Mouse (Mus musculus) heart, postnatal 0 days (tissue): ENCODE results near the gene Gng2. TPM values are rescaled to one million over a fixed set of nuclear protein-coding genes. Genes with fewer than 3 reads are reported as not detected.

Experiments
- ATAC-seq: fragments of 200-750 bp; cut with Nextera tagmentation; 2 replicates; pipeline ENCODE4 v1.8.0; 2017; ENCODE audit warnings: low read depth, moderate number of reproducible peaks, moderate library complexity; ENCODE audit not compliant: insufficient read depth
- DNase-seq: peaks from one replicate; pipeline ENCODE4 v3.0.0-alpha.2; 2016; ENCODE audit warnings: low spot score
- H3K27ac ChIP-seq: fragments of 300-500 bp; sonication (generic); 2 replicates; pipeline ENCODE4 v1.5.1; 2014; ENCODE audit warnings: low read depth, mild to moderate bottlenecking
- H3K27me3 ChIP-seq: fragments of 300-500 bp; sonication (generic); 2 replicates; pipeline ENCODE4 v1.6.1; 2014; ENCODE audit warnings: low read length, mixed read lengths; ENCODE audit not compliant: control insufficient read depth, insufficient read depth
- H3K36me3 ChIP-seq: fragments of 300-500 bp; sonication (generic); replicated peaks from 2 replicates; pipeline ENCODE4 v1.6.1; 2014; ENCODE audit warnings: low read length, mixed read lengths; ENCODE audit not compliant: control insufficient read depth, insufficient read depth
- H3K4me1 ChIP-seq: fragments of 300-500 bp; sonication (generic); 2 replicates; pipeline ENCODE4 v1.6.1; 2014; ENCODE audit warnings: antibody characterized with exemption; ENCODE audit not compliant: control insufficient read depth, insufficient read depth
- H3K4me2 ChIP-seq: fragments of 300-500 bp; sonication (generic); 2 replicates; pipeline ENCODE4 v1.6.1; 2014; ENCODE audit warnings: low read depth, mild to moderate bottlenecking, low read length, moderate library complexity
- H3K4me3 ChIP-seq: fragments of 300-500 bp; sonication (generic); 2 replicates; pipeline ENCODE4 v1.5.1; 2014; ENCODE audit warnings: low read depth, low read length
- H3K9ac ChIP-seq: fragments of 300-500 bp; sonication (generic); replicated peaks from 2 replicates; pipeline ENCODE4 v1.6.1; 2014; ENCODE audit warnings: low read depth, low read length, mixed read lengths
- H3K9me3 ChIP-seq: fragments of 300-500 bp; sonication (generic); replicated peaks from 2 replicates; pipeline ENCODE4 v1.6.1; 2016; ENCODE audit warnings: low read length; ENCODE audit not compliant: control insufficient read depth
- CTCF ChIP-seq: IDR thresholded peaks from 2 replicates; pipeline ENCODE4 v1.5.1; 2016; ENCODE audit warnings: antibody characterized with exemption, control low read depth, low read depth
- EP300 ChIP-seq: IDR thresholded peaks from 2 replicates; pipeline ENCODE4 v1.6.1; 2016; ENCODE audit warnings: antibody characterized with exemption, low read depth
- WGBS: fragments of 180-500 bp; shearing (Covaris S2); extraction: QIAGEN DNeasy Blood & Tissue Kit; methylation state at CpG from one replicate; pipeline ENCODE4 v1.1.7; 2014; 5-methylcytosine and 5-hydroxymethylcytosine counted together
- polyA plus RNA-seq: library from polyadenylated mRNA; unstranded; fragments of >200 nt; fragmentation: Nextera tagmentation; extraction: Ambion mirVana; gene quantifications from 2 replicates; pipeline ENCODE4 v1.2.1, GENCODE M21; 2015
- total RNA-seq: library from RNA; depleted of rRNA; stranded (reverse); fragments of >200 nt; gene quantifications from 2 replicates; pipeline ENCODE4 v1.2.3, GENCODE M21; 2014; ENCODE audit warnings: low replicate concordance

Gene Gng2
- total and polyA plus RNA-seq, 2 experiments from 2014 or later, result 47.1 to 48.0 TPM

- Histone ChIP-seq H3K36me3 (no peaks in the 10 kb centered on the region), H3K27ac (peak overlapping the region; percentile 93), H3K9me3 (no peaks in the 10 kb centered on the region), H3K4me3 (no peak overlapping the region), H3K27me3 (no peaks in the 10 kb centered on the region), H3K4me1 (peaks cover 55% of the 10 kb centered on the region), H3K4me2 (peak overlapping the region; percentile 27; the same call in 1 of the 2 replicates), H3K9ac (no peak overlapping the region)
- WGBS, result 46% methylated on average over 6 of the region's 6 CpGs
- TF ChIP-seq CTCF (no peak), EP300 (peak; percentile 98)
- ATAC-seq (peak; percentile 95), DNase-seq (peak; percentile 92)
These were observed 44.1 kb downstream of the Gng2 start for GRCm38 (mm10) chr14:19933314-19933713.

GRCm38 (mm10) chr14:19927879-19928278 lies 49.5 kb downstream of the Gng2 start:
- peak; percentile 56 for ATAC-seq
- 20% methylated on average over 6 of the region's 6 CpGs for WGBS
- Histone ChIP-seq H3K4me1 (peaks cover 61% of the 10 kb centered on the region), H3K27ac (peak overlapping the region; percentile 24), H3K4me2 (no peak overlapping the region), H3K4me3 (no peak overlapping the region), H3K9ac (no peak overlapping the region), H3K36me3 (peaks cover 3% of the 10 kb centered on the region; the same call in 1 of the 2 replicates), H3K27me3 (no peaks in the 10 kb centered on the region), H3K9me3 (0 out of 2 replicates have a peak, but pooled peaks cover 4% of the 10 kb centered on the region)
- TF ChIP-seq EP300, result 0 out of 2 replicates have a peak, but pooled peaks have one; percentile 30
- TF ChIP-seq CTCF, result no peak
- DNase-seq, result peak; percentile 63

- DNase-seq (no peak), ATAC-seq (no peak)
- Histone ChIP-seq H3K9ac (no peak overlapping the region), H3K4me3 (no peak overlapping the region), H3K27ac (peak overlapping the region; percentile 24; the same call in 1 of the 2 replicates), H3K36me3 (peaks cover 3% of the 10 kb centered on the region; the same call in 1 of the 2 replicates), H3K4me1 (peaks cover 57% of the 10 kb centered on the region), H3K4me2 (no peak overlapping the region), H3K27me3 (no peaks in the 10 kb centered on the region), H3K9me3 (0 out of 2 replicates have a peak, but pooled peaks cover 4% of the 10 kb centered on the region)
- TF ChIP-seq CTCF (no peak), EP300 (no peak)
- WGBS, result 40% methylated on average over 2 of the region's 2 CpGs
These were observed 50.3 kb downstream of the Gng2 start for GRCm38 (mm10) chr14:19927156-19927555.

- Histone ChIP-seq H3K4me2 (no peak overlapping the region), H3K36me3 (peaks cover 3% of the 10 kb centered on the region; the same call in 1 of the 2 replicates), H3K27me3 (no peaks in the 10 kb centered on the region), H3K9ac (no peak overlapping the region), H3K4me1 (peaks cover 50% of the 10 kb centered on the region), H3K4me3 (no peak overlapping the region), H3K9me3 (0 out of 2 replicates have a peak, but pooled peaks cover 4% of the 10 kb centered on the region), H3K27ac (no peak overlapping the region)
- TF ChIP-seq EP300 (no peak), CTCF (no peak)
- ATAC-seq (no peak), DNase-seq (no peak)
- 60% methylated on average over 8 of the region's 8 CpGs for WGBS
These were observed 51.1 kb downstream of the Gng2 start for GRCm38 (mm10) chr14:19926312-19926711.

- TF ChIP-seq CTCF, result no peak
- TF ChIP-seq EP300, result no peak
- no peaks in the 10 kb centered on the region for H3K27me3 ChIP-seq
- peaks cover 40% of the 10 kb centered on the region for H3K4me1 ChIP-seq
These were observed 52.3 kb downstream of the Gng2 start for GRCm38 (mm10) chr14:19925157-19925556.

GRCm38 (mm10) chr14:19924086-19924485 lies 53.3 kb downstream of the Gng2 start:
- H3K4me2 ChIP-seq, result no peak overlapping the region

More at GRCm38 (mm10) chr14:19925157-19925556, 52.3 kb downstream of the Gng2 start:
- ATAC-seq (no peak), DNase-seq (no peak)
- no peak overlapping the region for H3K4me3 ChIP-seq
- H3K27ac ChIP-seq, result 0 out of 2 replicates have a peak overlapping the region, but pooled peaks have one; percentile 28
- peaks cover 3% of the 10 kb centered on the region; the same call in 1 of the 2 replicates for H3K36me3 ChIP-seq
- H3K9ac ChIP-seq, result no peak overlapping the region
- no peak overlapping the region for H3K4me2 ChIP-seq
- 73% methylated on average over 6 of the region's 6 CpGs for WGBS
- 0 out of 2 replicates have a peak, but pooled peaks cover 4% of the 10 kb centered on the region for H3K9me3 ChIP-seq

More at GRCm38 (mm10) chr14:19924086-19924485, 53.3 kb downstream of the Gng2 start:
- 93% methylated on average over 2 of the region's 2 CpGs for WGBS
- DNase-seq (no peak), ATAC-seq (no peak)
- TF ChIP-seq CTCF (no peak), EP300 (no peak)
- Histone ChIP-seq H3K9me3 (0 out of 2 replicates have a peak, but pooled peaks cover 4% of the 10 kb centered on the region), H3K4me3 (no peak overlapping the region), H3K9ac (no peak overlapping the region), H3K27ac (no peak overlapping the region), H3K4me1 (peaks cover 30% of the 10 kb centered on the region), H3K27me3 (no peaks in the 10 kb centered on the region), H3K36me3 (peaks cover 3% of the 10 kb centered on the region; the same call in 1 of the 2 replicates)
